Mouse (Mus musculus) testis, adult 2 months (tissue): ENCODE results near the gene Ankrd6. TPM values are rescaled to one million over a fixed set of nuclear protein-coding genes. Genes with fewer than 3 reads are reported as not detected.

Experiments used
- H3K27ac ChIP-seq: fragments of 200-500 bp; 2 replicates; pipeline ENCODE4 v1.5.1; 2012; ENCODE audit warnings: low read depth, low read length; ENCODE audit not compliant: control insufficient read depth, insufficient read depth
- H3K27me3 ChIP-seq: fragments of 200-500 bp; 2 replicates; pipeline ENCODE4 v1.6.1; 2012; ENCODE audit warnings: mild to moderate bottlenecking, low read length, moderate library complexity; ENCODE audit not compliant: control insufficient read depth, insufficient read depth
- H3K36me3 ChIP-seq: fragments of 200-500 bp; 2 replicates; pipeline ENCODE4 v1.6.1; 2012; ENCODE audit warnings: mild to moderate bottlenecking, low read length; ENCODE audit not compliant: control insufficient read depth, insufficient read depth
- H3K4me1 ChIP-seq: fragments of 200-500 bp; 2 replicates; pipeline ENCODE4 v1.6.1; 2012; ENCODE audit warnings: low read length; ENCODE audit not compliant: control insufficient read depth, insufficient read depth
- H3K4me3 ChIP-seq: fragments of 200-500 bp; 2 replicates; pipeline ENCODE4 v1.5.1; 2012; ENCODE audit warnings: low read depth, mild to moderate bottlenecking, low read length, moderate library complexity, mixed read lengths; ENCODE audit not compliant: control insufficient read depth
- CTCF ChIP-seq: fragments of 200-500 bp; IDR thresholded peaks from 2 replicates; pipeline ENCODE4 v1.5.1; 2012; ENCODE audit warnings: low read depth, mild to moderate bottlenecking, inconsistent platforms, low read length, moderate library complexity; ENCODE audit not compliant: control insufficient read depth, insufficient read depth, insufficient replicate concordance
- POLR2A ChIP-seq: fragments of 200-500 bp; IDR thresholded peaks from 2 replicates; pipeline ENCODE4 v1.6.1; 2012; ENCODE audit warnings: low read depth, mild to moderate bottlenecking, inconsistent platforms, low read length, moderate library complexity; ENCODE audit not compliant: control insufficient read depth
- polyA plus RNA-seq: library from polyadenylated mRNA; depleted of rRNA; stranded (reverse); fragments of >200 nt; gene quantifications from 2 replicates; pipeline ENCODE4 v1.2.3, GENCODE M21; 2012; rRNA removed

Gene Ankrd6
- 0.51 and 0.54 TPM in 2 replicates for polyA plus RNA-seq

DNA sequence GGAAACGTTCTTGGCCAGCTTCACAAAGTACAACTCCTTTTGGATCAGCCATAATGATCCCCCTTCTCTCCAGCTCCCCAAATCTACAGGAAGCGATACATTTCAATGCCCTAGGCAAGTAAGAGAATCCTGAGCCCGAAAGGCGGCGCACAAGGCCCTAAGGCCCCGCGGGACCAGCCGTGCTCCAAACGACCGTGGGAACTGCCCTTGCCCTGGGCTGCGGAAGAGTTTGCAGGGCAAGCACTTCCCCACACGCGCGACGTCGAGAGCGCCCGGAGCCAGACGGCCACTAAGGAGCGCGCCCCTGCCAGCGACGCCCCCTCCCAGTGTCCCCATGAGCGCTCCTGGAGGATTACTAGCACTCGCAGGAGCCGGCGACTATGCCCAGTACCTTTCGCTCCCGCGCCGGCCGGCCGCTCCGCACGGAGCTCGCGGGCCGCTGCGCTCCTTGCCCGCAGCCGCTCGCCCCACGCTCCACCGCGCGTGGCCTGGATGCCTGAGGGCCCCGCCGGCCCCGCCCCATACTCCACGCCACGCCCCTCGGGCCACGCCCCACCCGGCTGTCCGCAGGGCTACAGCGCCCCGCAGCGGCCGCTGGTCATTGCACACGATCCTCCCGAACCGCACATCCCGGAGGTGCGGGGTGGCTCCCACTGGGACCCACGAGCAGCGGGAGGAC lies at the start of gene Ankrd6:
TSS of gene Ankrd6 (minus strand) at position 486 of the 679 bp plus-strand sequence.
- Histone ChIP-seq H3K27me3 (no peaks in the 10 kb centered on the region), H3K4me3 (peak within 1 kb of the TSS; percentile 77), H3K27ac (no peak within 1 kb of the TSS), H3K4me1 (peaks cover 13% of the 10 kb centered on the region), H3K36me3 (no peaks in the 10 kb centered on the region)
- TF ChIP-seq CTCF (peak; percentile 78), POLR2A (0 out of 2 replicates have a peak, but pooled peaks have one; percentile 24)

DNA sequence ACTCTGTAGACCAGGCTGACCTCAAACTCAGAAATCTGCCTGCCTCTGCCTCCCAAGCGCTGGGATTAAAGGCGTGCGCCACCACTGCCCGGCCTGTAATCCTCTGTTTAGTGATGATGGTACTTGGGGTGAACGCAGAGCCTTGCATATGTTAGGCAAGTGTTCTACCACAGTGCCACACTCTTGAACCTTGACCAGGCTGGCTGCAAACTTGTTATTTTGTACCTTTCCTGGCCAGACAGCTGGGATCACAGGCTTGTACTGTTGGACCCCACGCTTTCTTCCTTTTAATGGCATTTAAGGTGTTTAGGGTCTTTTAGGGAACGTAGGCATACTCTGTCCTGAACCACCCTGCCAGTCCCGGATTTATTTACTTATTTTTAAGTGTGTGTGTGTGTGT lies 48.4 kb upstream of the Ankrd6 start:
- TF ChIP-seq POLR2A, result no peak
- TF ChIP-seq CTCF, result no peak

DNA sequence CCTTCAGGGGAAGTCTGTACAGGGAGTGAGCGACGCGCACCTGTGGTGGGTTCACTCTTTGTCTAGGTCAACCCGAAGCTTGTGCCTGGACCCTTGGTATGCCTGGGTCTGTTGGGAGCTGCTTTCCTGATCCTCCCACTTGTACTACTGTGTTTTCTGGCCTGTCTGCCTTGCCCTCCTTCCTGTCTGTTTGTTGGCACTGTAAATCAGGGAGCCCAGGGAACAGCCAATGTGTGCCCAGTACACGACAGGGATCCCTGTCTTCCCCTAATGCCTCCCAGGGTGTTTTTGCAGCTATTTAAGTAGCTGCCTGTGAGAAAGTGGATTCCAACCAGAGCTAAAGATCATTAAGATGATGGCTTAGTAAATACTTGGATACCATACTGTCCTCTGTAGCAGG lies 46.9 kb upstream of the Ankrd6 start:
- H3K27me3 ChIP-seq, result no peaks in the 10 kb centered on the region
- no peaks in the 10 kb centered on the region for H3K4me1 ChIP-seq
- no peaks in the 10 kb centered on the region for H3K36me3 ChIP-seq
- H3K4me3 ChIP-seq, result no peak overlapping the region
- TF ChIP-seq CTCF (no peak), POLR2A (no peak)
- no peak overlapping the region for H3K27ac ChIP-seq

More for the DNA sequence above, 48.4 kb upstream of the Ankrd6 start:
- H3K27ac ChIP-seq, result no peak overlapping the region
- no peaks in the 10 kb centered on the region for H3K36me3 ChIP-seq
- no peaks in the 10 kb centered on the region for H3K27me3 ChIP-seq
- no peaks in the 10 kb centered on the region for H3K4me1 ChIP-seq
- no peak overlapping the region for H3K4me3 ChIP-seq

DNA sequence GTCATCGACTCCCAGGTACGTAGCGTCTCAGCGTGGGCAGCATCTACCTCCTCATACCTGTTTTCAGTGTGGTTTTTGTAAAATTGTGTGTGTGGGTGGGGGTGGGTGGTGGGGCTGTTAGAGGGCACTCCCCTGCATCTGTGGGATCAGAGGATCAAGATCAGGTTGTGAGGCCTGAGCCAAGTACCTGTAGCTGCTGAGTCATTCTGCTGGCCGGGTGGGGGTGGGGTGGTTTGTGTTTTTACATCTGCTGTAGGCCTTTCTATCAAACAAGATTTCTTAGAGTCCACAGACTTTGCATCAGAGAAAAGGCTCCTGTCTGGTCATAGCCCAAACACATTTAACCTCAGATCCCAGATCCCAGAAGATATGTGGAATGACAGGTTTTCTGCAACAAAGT lies 45.4 kb upstream of the Ankrd6 start:
- H3K27me3 ChIP-seq, result no peaks in the 10 kb centered on the region
- TF ChIP-seq CTCF (no peak), POLR2A (no peak)
- H3K4me3 ChIP-seq, result no peak overlapping the region
- H3K36me3 ChIP-seq, result no peaks in the 10 kb centered on the region
- H3K4me1 ChIP-seq, result no peaks in the 10 kb centered on the region
- H3K27ac ChIP-seq, result no peak overlapping the region

DNA sequence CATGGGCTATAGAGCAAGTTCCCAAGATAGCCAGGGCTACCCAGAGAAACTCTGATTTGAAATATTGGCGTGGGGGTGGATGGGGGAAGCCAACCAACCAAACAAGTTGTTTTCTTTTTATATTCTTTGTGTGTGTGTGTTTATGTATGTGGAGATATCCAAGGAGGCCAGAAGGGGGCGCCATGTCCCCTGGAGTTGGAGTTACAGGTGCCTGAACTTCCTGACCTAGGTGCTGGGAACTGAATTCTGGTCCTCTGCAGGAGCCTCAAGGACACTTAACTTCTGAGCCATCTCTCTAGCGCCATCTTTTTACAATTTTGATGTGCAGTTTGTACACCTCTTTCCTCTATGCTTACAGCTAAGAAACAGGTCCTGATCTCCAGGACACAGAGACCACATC lies 43.5 kb upstream of the Ankrd6 start:
- H3K27ac ChIP-seq, result no peak overlapping the region
- TF ChIP-seq POLR2A, result no peak
- TF ChIP-seq CTCF, result peak; percentile 38; the same call in 1 of the 2 replicates
- H3K4me1 ChIP-seq, result no peaks in the 10 kb centered on the region
- H3K27me3 ChIP-seq, result no peaks in the 10 kb centered on the region
- no peaks in the 10 kb centered on the region for H3K36me3 ChIP-seq
- H3K4me3 ChIP-seq, result no peak overlapping the region

DNA sequence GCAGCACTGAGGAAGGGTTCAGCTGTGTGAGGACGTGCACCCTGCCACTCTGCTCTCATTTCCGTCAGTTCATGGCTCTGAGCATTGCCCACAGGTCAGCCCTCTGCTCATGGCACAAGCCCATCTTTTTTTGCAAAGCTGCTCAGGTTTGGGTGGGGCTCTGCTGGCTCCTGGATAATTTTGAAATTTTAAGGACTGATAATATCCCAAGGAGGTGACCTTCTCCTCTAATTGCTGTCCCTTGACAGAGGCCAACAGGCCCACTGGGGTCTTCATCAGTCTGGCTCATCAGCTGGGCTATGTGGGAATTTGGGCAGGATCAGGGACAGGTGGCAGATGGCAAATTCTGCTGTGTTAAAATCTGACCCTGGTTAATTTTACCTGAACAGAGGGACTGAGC lies 38.7 kb upstream of the Ankrd6 start:
- H3K27me3 ChIP-seq, result no peaks in the 10 kb centered on the region; the same call in 1 of the 2 replicates
- H3K27ac ChIP-seq, result no peak overlapping the region
- TF ChIP-seq CTCF (no peak), POLR2A (no peak)
- no peaks in the 10 kb centered on the region for H3K36me3 ChIP-seq
- peaks cover 2% of the 10 kb centered on the region; the same call in 1 of the 2 replicates for H3K4me1 ChIP-seq
- H3K4me3 ChIP-seq, result no peak overlapping the region; the same call in 1 of the 2 replicates

DNA sequence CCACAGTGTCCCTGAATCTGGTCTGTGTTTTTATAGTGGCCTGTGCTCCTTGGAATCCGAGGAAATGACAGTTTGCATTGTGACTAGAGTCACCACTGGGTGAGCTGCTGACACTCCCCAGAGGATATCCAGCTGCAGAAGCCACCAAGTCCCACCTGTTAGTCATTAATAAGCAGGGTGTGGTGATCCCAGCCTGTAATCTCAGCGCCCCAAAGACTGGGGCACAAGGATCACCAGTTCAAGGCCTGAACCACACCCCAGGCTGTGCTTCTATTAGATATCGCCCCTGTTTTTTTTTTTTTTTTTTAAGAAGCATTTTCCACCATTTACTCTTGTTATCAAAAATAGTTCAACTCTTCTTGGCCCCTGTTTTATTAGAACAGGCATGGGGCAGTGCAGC lies 36.4 kb upstream of the Ankrd6 start:
- no peaks in the 10 kb centered on the region for H3K36me3 ChIP-seq
- TF ChIP-seq POLR2A, result no peak
- no peak for TF ChIP-seq CTCF
- no peak overlapping the region for H3K4me3 ChIP-seq
- no peaks in the 10 kb centered on the region; the same call in 1 of the 2 replicates for H3K27me3 ChIP-seq
- H3K4me1 ChIP-seq, result peaks cover 9% of the 10 kb centered on the region
- no peak overlapping the region for H3K27ac ChIP-seq
